12 mouse cellular contexts compared by ENCODE assay signal in the genomic region with DNA sequence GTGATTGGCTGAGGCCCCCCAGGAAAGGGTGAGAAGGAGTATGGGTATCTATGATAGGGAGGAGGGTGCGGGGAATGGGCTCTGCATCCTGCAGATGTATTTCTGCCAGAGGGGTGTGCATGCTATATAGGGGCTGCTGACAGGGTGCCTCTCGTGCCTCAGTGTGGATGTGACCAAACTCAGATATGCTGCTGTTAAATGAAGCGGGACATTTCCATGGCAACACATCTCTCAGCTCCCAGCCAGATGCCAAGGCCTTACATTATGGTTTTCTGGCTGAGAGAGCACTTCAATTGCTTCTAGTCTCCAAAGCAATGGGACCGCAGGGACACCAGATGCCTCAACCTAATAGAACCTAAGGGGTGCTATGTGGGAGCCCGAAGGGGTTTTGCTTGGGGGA. TPM values are rescaled to one million over a fixed set of nuclear protein-coding genes. Genes with fewer than 3 reads are reported as not detected.
A peak's percentile ranks its signal among the peaks of the same experiment; 100 is the strongest.
DNase-seq lines count a peak whose midpoint lies in the region; ATAC-seq and TF ChIP-seq lines count a peak whose summit lies in the region.
"Had no signal": no experiment of that assay in that cellular context is flagged by ENCODE, and none has a peak within 500 bp of the region (broad histone marks: within the 10 kb centered on the region; RNA-seq: fewer than 3 reads in every experiment).

No protein-coding gene starts in this region.

- no peaks in the 10 kb centered on the region for H3K9me3 ChIP-seq in embryonic facial prominence, embryonic 12.5 days
- no peaks in the 10 kb centered on the region for H3K9me3 ChIP-seq in hindbrain, embryonic 15.5 days
- no peaks in the 10 kb centered on the region for H3K9me3 ChIP-seq in neural tube, embryonic 14.5 days (ENCODE audit: control insufficient read depth, low read length)
- H3K9me3 ChIP-seq: liver, embryonic 12.5 days had no signal

- no peak overlapping the region for H3K4me3 ChIP-seq in left cerebral cortex, adult 2 months
- no peak overlapping the region for H3K4me3 ChIP-seq in embryonic facial prominence, embryonic 12.5 days
- no peak overlapping the region for H3K4me3 ChIP-seq in hindbrain, embryonic 15.5 days
- no peak overlapping the region for H3K4me3 ChIP-seq in neural tube, embryonic 14.5 days (ENCODE audit: low read depth, low read length)
- H3K4me3 ChIP-seq: liver, embryonic 12.5 days had no signal

- no peaks in the 10 kb centered on the region for H3K4me1 ChIP-seq in embryonic facial prominence, embryonic 12.5 days
- H3K4me1 ChIP-seq in hindbrain, embryonic 15.5 days (replicated peaks), result peaks cover 14% of the 10 kb centered on the region
- peaks cover 12% of the 10 kb centered on the region for H3K4me1 ChIP-seq in neural tube, embryonic 14.5 days (ENCODE audit: control insufficient read depth, insufficient read depth, low read length)

- TF ChIP-seq CTCF in left cerebral cortex, adult 2 months (IDR thresholded peaks at IDR 0.05), result no peak

- peak; percentile 20 to 26 for DNase-seq in left cerebral cortex, postnatal 10 days (ENCODE audit: extremely low spot score in 1 of 2, low spot score in 2 of 2)
- DNase-seq in left cerebral cortex, adult 2 months (ENCODE audit: extremely low spot score in 1 of 2, low spot score in 2 of 2), result no peak
- no peak for DNase-seq in adrenal gland, postnatal 4 days (ENCODE audit: low spot score in 2 of 2)
- no peak for DNase-seq in kidney, postnatal 36 days
- DNase-seq in urinary bladder, adult 2 months (ENCODE audit: low spot score), result no peak
- DNase-seq: cerebellum, adult 11-12 months had no signal

- 71% methylated on average over 5 of the region's 5 CpGs for WGBS in embryonic facial prominence, embryonic 12.5 days
- 24% methylated on average over 5 of the region's 5 CpGs for WGBS in hindbrain, embryonic 15.5 days
- 15% methylated on average over 5 of the region's 5 CpGs for WGBS in neural tube, embryonic 14.5 days

- no peaks in the 10 kb centered on the region for H3K27me3 ChIP-seq in embryonic facial prominence, embryonic 12.5 days
- no peaks in the 10 kb centered on the region for H3K27me3 ChIP-seq in hindbrain, embryonic 15.5 days
- no peaks in the 10 kb centered on the region for H3K27me3 ChIP-seq in neural tube, embryonic 14.5 days (ENCODE audit: control insufficient read depth, insufficient read depth, low read length)

- no peak overlapping the region for H3K4me2 ChIP-seq in embryonic facial prominence, embryonic 12.5 days (replicated peaks)
- no peak overlapping the region for H3K4me2 ChIP-seq in hindbrain, embryonic 15.5 days
- no peak overlapping the region for H3K4me2 ChIP-seq in neural tube, embryonic 14.5 days (ENCODE audit: low read depth, low read length)
- H3K4me2 ChIP-seq: liver, embryonic 12.5 days had no signal

- no peak overlapping the region for H3K27ac ChIP-seq in left cerebral cortex, adult 2 months
- H3K27ac ChIP-seq in embryonic facial prominence, embryonic 12.5 days, result no peak overlapping the region
- H3K27ac ChIP-seq in hindbrain, embryonic 15.5 days (replicated peaks), result peak overlapping the region; percentile 79
- peak overlapping the region; percentile 84 for H3K27ac ChIP-seq in neural tube, embryonic 14.5 days (ENCODE audit: low read depth, low read length)
- H3K27ac ChIP-seq: kidney, postnatal 0 days; liver, embryonic 12.5 days had no signal

- no peaks in the 10 kb centered on the region for H3K36me3 ChIP-seq in embryonic facial prominence, embryonic 12.5 days
- no peaks in the 10 kb centered on the region for H3K36me3 ChIP-seq in hindbrain, embryonic 15.5 days
- no peaks in the 10 kb centered on the region for H3K36me3 ChIP-seq in neural tube, embryonic 14.5 days (ENCODE audit: control insufficient read depth, insufficient read depth, low read length)

- no peak overlapping the region for H3K9ac ChIP-seq in embryonic facial prominence, embryonic 12.5 days
- H3K9ac ChIP-seq in hindbrain, embryonic 15.5 days, result no peak overlapping the region
- H3K9ac ChIP-seq in neural tube, embryonic 14.5 days (replicated peaks; ENCODE audit: low read depth, low read length), result no peak overlapping the region
- H3K9ac ChIP-seq: liver, embryonic 12.5 days had no signal

- ATAC-seq in embryonic facial prominence, embryonic 12.5 days (ENCODE audit: insufficient number of reproducible peaks, insufficient read depth, low FRiP score, low TSS enrichment), result peak; percentile 73
- peak; percentile 93 for ATAC-seq in hindbrain, embryonic 15.5 days (ENCODE audit: low FRiP score, low read depth)
- peak; percentile 92 for ATAC-seq in neural tube, embryonic 14.5 days (ENCODE audit: low read depth)
- ATAC-seq: CD4-positive, CD25-positive, alpha-beta regulatory T cell, adult 4 months; liver, embryonic 12.5 days had no signal

- intact Hi-C loops in left cerebral cortex, postnatal 10 days (cut with DNase I), result no loop called here
- intact Hi-C loops in left cerebral cortex, adult 2 months (cut with DNase I), result loop anchor here (10.0 kb wide), 1 partner anchor 616 kb away; no protein-coding TSS in a partner anchor

RNA-seq across cellular contexts. Expression of gene Slirp, which starts 24.8 kb away (rescaled TPM):
- total RNA-seq in left cerebral cortex, postnatal 10 days (2021), result 10 to 100 TPM; 89.7 to 95.3 TPM
- 10 to 100 TPM; 85.9 to 91.9 TPM for total RNA-seq in left cerebral cortex, adult 2 months (2021)
- 278 and 300 TPM in 2 replicates for polyA plus RNA-seq in embryonic facial prominence, embryonic 12.5 days (2016; fragmentation: Nextera tagmentation; extraction: Ambion mirVana)
- polyA plus RNA-seq in hindbrain, embryonic 15.5 days (2015; fragmentation: Nextera tagmentation; extraction: Ambion mirVana), result 242 and 258 TPM in 2 replicates
- 212 and 251 TPM in 2 replicates for polyA plus RNA-seq in neural tube, embryonic 14.5 days (2014; fragmentation: Nextera tagmentation; extraction: Ambion mirVana)
- 100 to 1,000 TPM; 158 to 179 TPM for total RNA-seq in adrenal gland, postnatal 4 days (2021)
- polyA plus RNA-seq in urinary bladder, adult 2 months (2012; rRNA removed), result 64.4 and 92.3 TPM in 2 replicates

RNA-seq across cellular contexts. Expression of gene Alkbh1, which starts 24.9 kb away (rescaled TPM):
- 10 to 100 TPM; 19.3 to 19.6 TPM for total RNA-seq in left cerebral cortex, postnatal 10 days (2021)
- 10 to 100 TPM; 19.0 to 19.6 TPM for total RNA-seq in left cerebral cortex, adult 2 months (2021)
- 73.2 and 76.0 TPM in 2 replicates for polyA plus RNA-seq in embryonic facial prominence, embryonic 12.5 days (2016; fragmentation: Nextera tagmentation; extraction: Ambion mirVana)
- polyA plus RNA-seq in hindbrain, embryonic 15.5 days (2015; fragmentation: Nextera tagmentation; extraction: Ambion mirVana), result 36.6 and 37.5 TPM in 2 replicates
- polyA plus RNA-seq in neural tube, embryonic 14.5 days (2014; fragmentation: Nextera tagmentation; extraction: Ambion mirVana), result 38.1 and 40.4 TPM in 2 replicates
- total RNA-seq in adrenal gland, postnatal 4 days (2021), result 10 to 100 TPM; 30.2 to 33.2 TPM
- 18.1 and 23.0 TPM in 2 replicates for polyA plus RNA-seq in urinary bladder, adult 2 months (2012; rRNA removed)

RNA-seq across cellular contexts. Expression of gene Sptlc2, which starts 30.8 kb away (rescaled TPM):
- 10 to 100 TPM; 61.4 to 64.8 TPM for total RNA-seq in left cerebral cortex, postnatal 10 days (2021)
- total RNA-seq in left cerebral cortex, adult 2 months (2021), result 10 to 100 TPM; 32.4 to 33.0 TPM
- polyA plus RNA-seq in embryonic facial prominence, embryonic 12.5 days (2016; fragmentation: Nextera tagmentation; extraction: Ambion mirVana), result 66.4 and 74.9 TPM in 2 replicates
- 57.6 and 63.6 TPM in 2 replicates for polyA plus RNA-seq in hindbrain, embryonic 15.5 days (2015; fragmentation: Nextera tagmentation; extraction: Ambion mirVana)
- polyA plus RNA-seq in neural tube, embryonic 14.5 days (2014; fragmentation: Nextera tagmentation; extraction: Ambion mirVana), result 70.5 and 81.8 TPM in 2 replicates
- 100 to 1,000 TPM; 183 to 197 TPM for total RNA-seq in adrenal gland, postnatal 4 days (2021)
- 52.8 and 58.6 TPM in 2 replicates for polyA plus RNA-seq in urinary bladder, adult 2 months (2012; rRNA removed)

RNA-seq across cellular contexts. Expression of gene Snw1, which starts 53.2 kb away (rescaled TPM):
- total RNA-seq in left cerebral cortex, postnatal 10 days (2021), result 10 to 100 TPM; 44.9 to 48.5 TPM
- 10 to 100 TPM; 63.2 to 73.1 TPM for total RNA-seq in left cerebral cortex, adult 2 months (2021)
- polyA plus RNA-seq in embryonic facial prominence, embryonic 12.5 days (2016; fragmentation: Nextera tagmentation; extraction: Ambion mirVana), result 142 and 147 TPM in 2 replicates
- polyA plus RNA-seq in hindbrain, embryonic 15.5 days (2015; fragmentation: Nextera tagmentation; extraction: Ambion mirVana), result 93.4 and 103 TPM in 2 replicates
- polyA plus RNA-seq in neural tube, embryonic 14.5 days (2014; fragmentation: Nextera tagmentation; extraction: Ambion mirVana), result 101 and 112 TPM in 2 replicates
- 10 to 100 TPM; 80.2 to 84.5 TPM for total RNA-seq in adrenal gland, postnatal 4 days (2021)
- 52.6 and 53.9 TPM in 2 replicates for polyA plus RNA-seq in urinary bladder, adult 2 months (2012; rRNA removed)

Comparison
In these comparisons a context has a peak if more than half of its experiments do, and no peak if none do; other contexts are left out.
1. DNase-seq: peak in left cerebral cortex, postnatal 10 days (2 of 2); none in left cerebral cortex, adult 2 months (0 of 2), adrenal gland, postnatal 4 days (0 of 2), kidney, postnatal 36 days (0 of 2) and urinary bladder, adult 2 months (single experiment).
2. H3K27ac ChIP-seq: peak in hindbrain, embryonic 15.5 days (single experiment) and neural tube, embryonic 14.5 days (single experiment); none in left cerebral cortex, adult 2 months (single experiment) and embryonic facial prominence, embryonic 12.5 days (single experiment).
3. Peak in every context shown above with its lines, with median percentiles within 50 percentile points of each other: ATAC-seq.